Mouse (Mus musculus): ENCODE measurements around the gene Lpp. TPM values are rescaled to one million over a fixed set of nuclear protein-coding genes. Genes with fewer than 3 reads are reported as not detected.

Lpp gene
- polyA plus RNA-seq, 1 experiment, result 256 TPM

- peak overlapping the region; percentile 36; the same call in 1 of the 2 replicates for H3K27ac ChIP-seq (ENCODE audit: insufficient read depth, low read length)
- no peak for TF ChIP-seq POLR2A (IDR thresholded peaks at IDR 0.05; ENCODE audit: low read depth, low read length)
- no peak for TF ChIP-seq CTCF (IDR thresholded peaks at IDR 0.05; ENCODE audit: borderline replicate concordance, insufficient read depth, low read length)
- H3K4me3 ChIP-seq (ENCODE audit: insufficient read depth, low read length), result no peak overlapping the region
- peaks cover 28% of the 10 kb centered on the region for H3K4me1 ChIP-seq (ENCODE audit: control insufficient read depth, insufficient read depth, low read length)
Measured at GRCm38 (mm10) chr16:24513228-24513627, 119.9 kb downstream of the Lpp start.

- Histone ChIP-seq H3K27ac (ENCODE audit: insufficient read depth, low read length) (peak overlapping the region; percentile 95), H3K4me3 (ENCODE audit: insufficient read depth, low read length) (no peak overlapping the region), H3K4me1 (ENCODE audit: control insufficient read depth, insufficient read depth, low read length) (peaks cover 28% of the 10 kb centered on the region)
- TF ChIP-seq CTCF (IDR thresholded peaks at IDR 0.05; ENCODE audit: borderline replicate concordance, insufficient read depth, low read length) (no peak), POLR2A (IDR thresholded peaks at IDR 0.05; ENCODE audit: low read depth, low read length) (no peak; the same call in 1 of the 2 replicates)
Measured at GRCm38 (mm10) chr16:24514802-24515727, 121.8 kb downstream of the Lpp start.

GRCm38 (mm10) chr16:24516993-24517392 is 123.7 kb downstream of the Lpp start:
- TF ChIP-seq POLR2A (IDR thresholded peaks at IDR 0.05; ENCODE audit: low read depth, low read length), result no peak
- no peak for TF ChIP-seq CTCF (IDR thresholded peaks at IDR 0.05; ENCODE audit: borderline replicate concordance, insufficient read depth, low read length)
- H3K4me3 ChIP-seq (ENCODE audit: insufficient read depth, low read length), result no peak overlapping the region
- H3K4me1 ChIP-seq (ENCODE audit: control insufficient read depth, insufficient read depth, low read length), result peaks cover 28% of the 10 kb centered on the region
- H3K27ac ChIP-seq (ENCODE audit: insufficient read depth, low read length), result no peak overlapping the region

- no peak overlapping the region for H3K4me3 ChIP-seq (ENCODE audit: insufficient read depth, low read length)
- no peak for TF ChIP-seq POLR2A (IDR thresholded peaks at IDR 0.05; ENCODE audit: low read depth, low read length)
- no peak for TF ChIP-seq CTCF (IDR thresholded peaks at IDR 0.05; ENCODE audit: borderline replicate concordance, insufficient read depth, low read length)
- H3K4me1 ChIP-seq (ENCODE audit: control insufficient read depth, insufficient read depth, low read length), result peaks cover 28% of the 10 kb centered on the region
- H3K27ac ChIP-seq (ENCODE audit: insufficient read depth, low read length), result no peak overlapping the region
Measured at GRCm38 (mm10) chr16:24517501-24518042, 124.3 kb downstream of the Lpp start.

GRCm38 (mm10) chr16:24518785-24519184 is 125.5 kb downstream of the Lpp start:
- Histone ChIP-seq H3K4me3 (ENCODE audit: insufficient read depth, low read length) (no peak overlapping the region), H3K27ac (ENCODE audit: insufficient read depth, low read length) (no peak overlapping the region), H3K4me1 (ENCODE audit: control insufficient read depth, insufficient read depth, low read length) (peaks cover 24% of the 10 kb centered on the region)
- no peak for TF ChIP-seq POLR2A (IDR thresholded peaks at IDR 0.05; ENCODE audit: low read depth, low read length)
- no peak for TF ChIP-seq CTCF (IDR thresholded peaks at IDR 0.05; ENCODE audit: borderline replicate concordance, insufficient read depth, low read length)

GRCm38 (mm10) chr16:24527219-24527618 is 133.9 kb downstream of the Lpp start:
- TF ChIP-seq CTCF (IDR thresholded peaks at IDR 0.05; ENCODE audit: borderline replicate concordance, insufficient read depth, low read length), result no peak
- no peak for TF ChIP-seq POLR2A (IDR thresholded peaks at IDR 0.05; ENCODE audit: low read depth, low read length)
- no peak overlapping the region for H3K27ac ChIP-seq (ENCODE audit: insufficient read depth, low read length)
- H3K4me1 ChIP-seq (ENCODE audit: control insufficient read depth, insufficient read depth, low read length), result peaks cover 5% of the 10 kb centered on the region; the same call in 1 of the 2 replicates
- H3K4me3 ChIP-seq (ENCODE audit: insufficient read depth, low read length), result no peak overlapping the region

GRCm38 (mm10) chr16:24531681-24532080 is 138.4 kb downstream of the Lpp start:
- peaks cover 3% of the 10 kb centered on the region; the same call in 1 of the 2 replicates for H3K4me1 ChIP-seq (ENCODE audit: control insufficient read depth, insufficient read depth, low read length)
- no peak overlapping the region for H3K27ac ChIP-seq (ENCODE audit: insufficient read depth, low read length)
- TF ChIP-seq CTCF (IDR thresholded peaks at IDR 0.05; ENCODE audit: borderline replicate concordance, insufficient read depth, low read length), result no peak
- TF ChIP-seq POLR2A (IDR thresholded peaks at IDR 0.05; ENCODE audit: low read depth, low read length), result no peak
- H3K4me3 ChIP-seq (ENCODE audit: insufficient read depth, low read length), result no peak overlapping the region

- no peak for TF ChIP-seq POLR2A (IDR thresholded peaks at IDR 0.05; ENCODE audit: low read depth, low read length)
- TF ChIP-seq CTCF (IDR thresholded peaks at IDR 0.05; ENCODE audit: borderline replicate concordance, insufficient read depth, low read length), result no peak
- Histone ChIP-seq H3K4me3 (ENCODE audit: insufficient read depth, low read length) (no peak overlapping the region), H3K27ac (ENCODE audit: insufficient read depth, low read length) (no peak overlapping the region), H3K4me1 (ENCODE audit: control insufficient read depth, insufficient read depth, low read length) (peaks cover 4% of the 10 kb centered on the region)
Measured at GRCm38 (mm10) chr16:24535221-24535620, 141.9 kb downstream of the Lpp start.

GRCm38 (mm10) chr16:24536261-24536660 is 143.0 kb downstream of the Lpp start:
- H3K4me3 ChIP-seq (ENCODE audit: insufficient read depth, low read length), result no peak overlapping the region
- H3K4me1 ChIP-seq (ENCODE audit: control insufficient read depth, insufficient read depth, low read length), result peaks cover 4% of the 10 kb centered on the region
- TF ChIP-seq POLR2A (IDR thresholded peaks at IDR 0.05; ENCODE audit: low read depth, low read length) (no peak), CTCF (IDR thresholded peaks at IDR 0.05; ENCODE audit: borderline replicate concordance, insufficient read depth, low read length) (no peak)
- H3K27ac ChIP-seq (ENCODE audit: insufficient read depth, low read length), result no peak overlapping the region

GRCm38 (mm10) chr16:24539003-24539402 is 145.7 kb downstream of the Lpp start:
- H3K4me1 ChIP-seq (ENCODE audit: control insufficient read depth, insufficient read depth, low read length), result peaks cover 6% of the 10 kb centered on the region
- no peak overlapping the region for H3K4me3 ChIP-seq (ENCODE audit: insufficient read depth, low read length)
- TF ChIP-seq POLR2A (IDR thresholded peaks at IDR 0.05; ENCODE audit: low read depth, low read length) (no peak), CTCF (IDR thresholded peaks at IDR 0.05; ENCODE audit: borderline replicate concordance, insufficient read depth, low read length) (no peak)
- no peak overlapping the region for H3K27ac ChIP-seq (ENCODE audit: insufficient read depth, low read length)
